Mouse (Mus musculus): ENCODE data around the gene Syngr2. TPM values are rescaled to one million over a fixed set of nuclear protein-coding genes. Genes with fewer than 3 reads are reported as not detected.

Syngr2 gene
- polyA plus RNA-seq (2015; fragmentation: Nextera tagmentation; extraction: Ambion mirVana) = 13.1 and 14.4 TPM in 2 replicates

DNA sequence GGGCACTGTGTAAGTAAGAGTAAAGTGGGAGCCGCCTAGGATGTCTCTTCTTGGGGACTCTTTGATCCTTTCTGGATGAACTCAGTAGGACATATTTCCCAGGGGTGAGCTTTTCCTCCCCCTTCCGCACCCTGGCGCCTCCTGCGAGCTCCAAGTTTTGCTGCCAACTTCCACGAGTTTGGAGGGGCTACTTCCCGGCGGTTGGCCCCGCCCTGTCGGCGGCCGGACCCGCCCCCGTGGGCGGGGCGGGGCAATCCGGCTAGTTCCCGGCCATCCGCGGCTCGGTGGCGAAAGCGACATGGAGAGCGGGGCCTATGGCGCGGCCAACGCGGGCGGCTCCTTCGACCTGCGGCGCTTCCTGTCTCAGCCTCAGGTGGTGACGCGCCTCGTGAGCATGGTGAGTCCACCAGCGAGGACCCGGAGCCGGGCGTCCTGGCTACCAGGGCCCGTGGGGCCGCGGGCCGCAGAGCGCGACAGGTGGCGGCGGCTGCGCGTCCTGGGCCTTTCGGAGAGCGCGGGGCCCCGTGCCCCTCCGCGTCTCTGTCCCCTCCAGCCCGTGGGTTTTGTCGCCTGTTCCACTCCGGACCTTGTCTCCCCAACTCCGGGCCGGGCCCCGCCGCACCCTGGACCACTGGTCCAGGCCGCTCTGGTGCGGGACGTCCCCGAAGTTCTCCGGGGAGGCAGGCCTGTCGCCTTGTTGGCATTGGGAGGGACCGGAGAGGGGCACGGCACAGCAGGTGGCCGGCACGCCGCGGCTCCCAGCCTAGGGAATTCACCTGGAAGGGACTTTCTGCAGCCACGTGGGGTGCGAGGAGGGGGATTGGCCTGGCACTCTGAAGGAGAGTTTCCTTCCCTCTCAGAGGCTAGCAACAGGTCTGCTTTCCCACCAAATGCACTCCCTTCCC is at the start of gene Syngr2, which contains the start of gene Gm20708:
Gene Syngr2 (plus strand): TSS at position 262 of the 905 bp plus-strand sequence.
Gene Gm20708 (plus strand): TSS at position 262 of the 905 bp plus-strand sequence.
- 0 out of 2 replicates have a peak, but pooled peaks cover 6% of the 10 kb centered on the region for H3K27me3 ChIP-seq (replicated peaks; ENCODE audit: control insufficient read depth, insufficient read depth, low read length)
- peak within 1 kb of the TSS; percentile 59 for H3K4me3 ChIP-seq (replicated peaks; ENCODE audit: low read length)
- no peak within 1 kb of the TSS for H3K27ac ChIP-seq (ENCODE audit: low read length)
- peak within 1 kb of the TSS; percentile 93 for H3K4me2 ChIP-seq (ENCODE audit: low read length)
- H3K9ac ChIP-seq (replicated peaks; ENCODE audit: low read depth, low read length) = peak within 1 kb of the TSS; percentile 55
- H3K36me3 ChIP-seq (ENCODE audit: control insufficient read depth, insufficient read depth) = no peaks in the 10 kb centered on the region
- ATAC-seq = peak; percentile 59
- WGBS = under 1% methylated on average over 73 of the region's 75 CpGs
- H3K9me3 ChIP-seq (ENCODE audit: control insufficient read depth, low read length) = no peaks in the 10 kb centered on the region
- peaks cover 18% of the 10 kb centered on the region for H3K4me1 ChIP-seq (replicated peaks; ENCODE audit: control insufficient read depth, insufficient read depth, low read length)

GRCm38 (mm10) chr11:117760374-117761119 is 48.9 kb upstream of the Syngr2 start:
- no peaks in the 10 kb centered on the region for H3K27me3 ChIP-seq (replicated peaks; ENCODE audit: control insufficient read depth, insufficient read depth, low read length)
- no peaks in the 10 kb centered on the region for H3K4me1 ChIP-seq (replicated peaks; ENCODE audit: control insufficient read depth, insufficient read depth, low read length)
- 87% methylated on average over 26 of the region's 26 CpGs for WGBS
- H3K36me3 ChIP-seq (ENCODE audit: control insufficient read depth, insufficient read depth) = peaks cover 36% of the 10 kb centered on the region
- no peak overlapping the region for H3K4me2 ChIP-seq (ENCODE audit: low read length)
- H3K27ac ChIP-seq (ENCODE audit: low read length) = no peak overlapping the region
- H3K4me3 ChIP-seq (replicated peaks; ENCODE audit: low read length) = no peak overlapping the region
- ATAC-seq = no peak
- no peaks in the 10 kb centered on the region for H3K9me3 ChIP-seq (ENCODE audit: control insufficient read depth, low read length)
- H3K9ac ChIP-seq (replicated peaks; ENCODE audit: low read depth, low read length) = no peak overlapping the region

DNA sequence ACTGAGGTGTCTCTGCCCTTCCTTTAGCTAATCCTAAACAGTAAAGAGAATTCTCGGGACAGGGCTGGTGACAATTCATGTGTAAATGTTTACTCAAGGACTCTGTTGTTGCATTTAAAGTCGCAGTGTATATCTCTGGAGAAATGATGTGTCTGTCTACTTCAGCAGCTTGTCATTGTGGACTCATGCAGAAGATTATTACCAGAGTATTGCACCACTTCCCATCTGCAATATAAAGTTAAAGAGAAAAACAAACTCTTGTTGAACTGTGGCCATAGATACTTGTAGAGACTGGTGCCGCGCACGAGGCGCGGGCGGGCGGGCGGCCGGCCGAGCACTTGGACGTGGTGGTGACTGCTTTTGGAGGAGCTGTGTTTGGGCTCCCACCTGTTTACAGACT is 47.7 kb upstream of the Syngr2 start:
- WGBS = 93% methylated on average over 13 of the region's 13 CpGs
- no peaks in the 10 kb centered on the region for H3K4me1 ChIP-seq (replicated peaks; ENCODE audit: control insufficient read depth, insufficient read depth, low read length)
- peaks cover 27% of the 10 kb centered on the region for H3K36me3 ChIP-seq (ENCODE audit: control insufficient read depth, insufficient read depth)

GRCm38 (mm10) chr11:117762246-117762645 is 47.2 kb upstream of the Syngr2 start:
- no peak overlapping the region for H3K4me2 ChIP-seq (ENCODE audit: low read length)

More for the DNA sequence above, 47.7 kb upstream of the Syngr2 start:
- Histone ChIP-seq H3K9me3 (ENCODE audit: control insufficient read depth, low read length) (no peaks in the 10 kb centered on the region), H3K27ac (ENCODE audit: low read length) (no peak overlapping the region), H3K9ac (replicated peaks; ENCODE audit: low read depth, low read length) (no peak overlapping the region), H3K27me3 (replicated peaks; ENCODE audit: control insufficient read depth, insufficient read depth, low read length) (no peaks in the 10 kb centered on the region), H3K4me3 (replicated peaks; ENCODE audit: low read length) (no peak overlapping the region), H3K4me2 (ENCODE audit: low read length) (no peak overlapping the region)
- ATAC-seq = no peak

GRCm38 (mm10) chr11:117764319-117764718 is 45.1 kb upstream of the Syngr2 start:
- 91% methylated on average over 9 of the region's 9 CpGs for WGBS
- Histone ChIP-seq H3K4me1 (replicated peaks; ENCODE audit: control insufficient read depth, insufficient read depth, low read length) (peaks cover 1% of the 10 kb centered on the region), H3K36me3 (ENCODE audit: control insufficient read depth, insufficient read depth) (peaks cover 13% of the 10 kb centered on the region), H3K27me3 (replicated peaks; ENCODE audit: control insufficient read depth, insufficient read depth, low read length) (no peaks in the 10 kb centered on the region), H3K9me3 (ENCODE audit: control insufficient read depth, low read length) (no peaks in the 10 kb centered on the region), H3K27ac (ENCODE audit: low read length) (no peak overlapping the region), H3K4me2 (ENCODE audit: low read length) (no peak overlapping the region), H3K9ac (replicated peaks; ENCODE audit: low read depth, low read length) (no peak overlapping the region), H3K4me3 (replicated peaks; ENCODE audit: low read length) (no peak overlapping the region)
- ATAC-seq = no peak

More at GRCm38 (mm10) chr11:117762246-117762645, 47.2 kb upstream of the Syngr2 start:
- ATAC-seq = no peak
- no peaks in the 10 kb centered on the region for H3K4me1 ChIP-seq (replicated peaks; ENCODE audit: control insufficient read depth, insufficient read depth, low read length)
- no peak overlapping the region for H3K4me3 ChIP-seq (replicated peaks; ENCODE audit: low read length)
- H3K9ac ChIP-seq (replicated peaks; ENCODE audit: low read depth, low read length) = no peak overlapping the region
- peaks cover 27% of the 10 kb centered on the region for H3K36me3 ChIP-seq (ENCODE audit: control insufficient read depth, insufficient read depth)
- WGBS = 90% methylated on average over 12 of the region's 12 CpGs
- H3K9me3 ChIP-seq (ENCODE audit: control insufficient read depth, low read length) = no peaks in the 10 kb centered on the region
- H3K27ac ChIP-seq (ENCODE audit: low read length) = no peak overlapping the region
- no peaks in the 10 kb centered on the region for H3K27me3 ChIP-seq (replicated peaks; ENCODE audit: control insufficient read depth, insufficient read depth, low read length)

DNA sequence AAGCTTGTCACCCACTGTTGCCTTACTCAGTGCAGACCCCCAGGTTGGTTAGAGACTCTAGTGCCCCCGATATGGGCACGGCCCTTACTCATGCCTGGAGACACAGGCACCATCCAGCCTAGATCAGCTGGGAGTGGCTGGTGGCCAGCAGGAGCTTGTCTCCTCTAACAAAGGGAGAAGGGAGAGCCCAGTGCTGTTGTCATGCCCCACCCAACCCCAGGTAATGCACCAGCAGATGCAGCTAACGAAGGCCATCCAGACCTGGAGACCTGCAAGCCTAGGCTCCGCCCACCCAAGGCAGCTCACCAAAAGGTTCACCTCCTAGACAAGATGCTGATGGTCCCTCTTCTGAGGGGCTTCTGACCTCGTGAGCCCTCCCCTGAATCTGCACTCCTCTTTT is 44.1 kb upstream of the Syngr2 start:
- Histone ChIP-seq H3K9ac (replicated peaks; ENCODE audit: low read depth, low read length) (no peak overlapping the region), H3K36me3 (ENCODE audit: control insufficient read depth, insufficient read depth) (peaks cover 7% of the 10 kb centered on the region), H3K4me2 (ENCODE audit: low read length) (no peak overlapping the region), H3K9me3 (ENCODE audit: control insufficient read depth, low read length) (no peaks in the 10 kb centered on the region), H3K4me3 (replicated peaks; ENCODE audit: low read length) (no peak overlapping the region), H3K27ac (ENCODE audit: low read length) (no peak overlapping the region), H3K4me1 (replicated peaks; ENCODE audit: control insufficient read depth, insufficient read depth, low read length) (peaks cover 6% of the 10 kb centered on the region), H3K27me3 (replicated peaks; ENCODE audit: control insufficient read depth, insufficient read depth, low read length) (no peaks in the 10 kb centered on the region)
- 84% methylated on average over 5 of the region's 5 CpGs for whole genome bisulfite sequencing
- no peak for ATAC-seq

GRCm38 (mm10) chr11:117766275-117766674 is 43.2 kb upstream of the Syngr2 start:
- ATAC-seq = no peak
- Histone ChIP-seq H3K27me3 (replicated peaks; ENCODE audit: control insufficient read depth, insufficient read depth, low read length) (no peaks in the 10 kb centered on the region), H3K27ac (ENCODE audit: low read length) (no peak overlapping the region), H3K9me3 (ENCODE audit: control insufficient read depth, low read length) (no peaks in the 10 kb centered on the region), H3K9ac (replicated peaks; ENCODE audit: low read depth, low read length) (no peak overlapping the region), H3K4me3 (replicated peaks; ENCODE audit: low read length) (no peak overlapping the region), H3K4me1 (replicated peaks; ENCODE audit: control insufficient read depth, insufficient read depth, low read length) (peaks cover 6% of the 10 kb centered on the region), H3K4me2 (ENCODE audit: low read length) (no peak overlapping the region), H3K36me3 (ENCODE audit: control insufficient read depth, insufficient read depth) (peaks cover 4% of the 10 kb centered on the region)
- WGBS = 87% methylated on average over 3 of the region's 3 CpGs

- H3K9me3 ChIP-seq (ENCODE audit: control insufficient read depth, low read length) = no peaks in the 10 kb centered on the region
- H3K36me3 ChIP-seq (ENCODE audit: control insufficient read depth, insufficient read depth) = peaks cover 4% of the 10 kb centered on the region
- H3K9ac ChIP-seq (replicated peaks; ENCODE audit: low read depth, low read length) = no peak overlapping the region
- peaks cover 6% of the 10 kb centered on the region for H3K4me1 ChIP-seq (replicated peaks; ENCODE audit: control insufficient read depth, insufficient read depth, low read length)
- H3K27me3 ChIP-seq (replicated peaks; ENCODE audit: control insufficient read depth, insufficient read depth, low read length) = no peaks in the 10 kb centered on the region
- no peak overlapping the region for H3K4me2 ChIP-seq (ENCODE audit: low read length)
- no peak for ATAC-seq
- H3K4me3 ChIP-seq (replicated peaks; ENCODE audit: low read length) = no peak overlapping the region
- WGBS = 72% methylated on average over 20 of the region's 20 CpGs
- H3K27ac ChIP-seq (ENCODE audit: low read length) = no peak overlapping the region
Observed at GRCm38 (mm10) chr11:117768725-117769682, 40.5 kb upstream of the Syngr2 start.
